Mouse (Mus musculus): ENCODE results near the gene Suz12. TPM values are rescaled to one million over a fixed set of nuclear protein-coding genes. Genes with fewer than 3 reads are reported as not detected.
"Not testable (repeated sequence)": the region's sequence is repeated elsewhere in the genome, so short reads cannot be mapped to it uniquely, and the experiment has no call there.

Gene Suz12
- total RNA-seq, 2 experiments from 2014 or later: 79.4 to 81.6 TPM

- ATAC-seq (replicated peaks; ENCODE audit: poor library complexity, severe bottlenecking): no peak
These were observed 2.8 kb upstream of the Suz12 start for GRCm38 (mm10) chr11:79990120-79990519.

DNA sequence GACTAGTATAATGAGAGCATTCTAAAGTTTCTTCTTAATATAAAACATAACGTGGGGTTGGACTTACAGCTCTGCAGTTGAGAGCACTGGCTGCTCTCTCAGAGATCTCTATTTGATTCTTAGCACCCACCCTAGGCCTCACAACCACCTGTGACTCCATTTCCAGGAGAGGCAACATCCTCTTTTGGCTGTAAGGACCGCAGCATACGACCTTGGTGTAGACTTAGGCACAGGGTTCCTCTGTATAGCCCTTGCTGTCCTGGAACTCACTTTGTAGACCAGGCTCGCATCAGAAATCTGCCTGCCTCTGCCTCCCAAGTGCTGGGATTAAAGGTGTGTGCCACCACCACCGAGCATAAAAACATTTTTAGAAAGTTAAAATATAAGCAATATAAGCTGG, 1.3 kb upstream of the Suz12 start:
- no peak for ATAC-seq (replicated peaks; ENCODE audit: poor library complexity, severe bottlenecking)

DNA sequence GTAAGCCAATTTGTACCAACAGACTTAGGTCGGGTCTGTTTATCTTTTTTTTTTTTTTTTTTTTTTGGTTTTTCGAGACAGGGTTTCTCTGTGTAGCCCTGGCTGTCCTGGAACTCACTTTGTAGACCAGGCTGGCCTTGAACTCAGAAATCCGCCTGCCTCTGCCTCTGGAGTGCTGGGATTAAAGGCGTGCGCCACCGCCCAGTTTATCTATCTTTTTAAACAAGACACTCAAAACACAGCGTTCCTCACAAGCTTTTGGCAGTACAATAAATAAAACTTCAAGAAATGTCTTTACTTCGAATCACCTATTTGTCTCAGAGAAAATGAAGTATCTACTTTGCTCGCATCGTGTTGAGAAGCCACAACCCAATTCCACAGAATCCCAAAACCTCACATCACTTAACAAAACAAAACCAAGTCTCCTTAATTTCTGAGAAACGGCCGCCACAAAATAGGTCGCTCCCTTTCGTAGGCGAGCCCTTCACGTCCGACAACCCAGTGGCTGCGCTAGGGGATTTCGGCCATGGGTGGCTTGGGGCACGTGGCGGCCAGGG, 793 bp upstream of the Suz12 start:
- no peak for ATAC-seq (replicated peaks; ENCODE audit: poor library complexity, severe bottlenecking)

DNA sequence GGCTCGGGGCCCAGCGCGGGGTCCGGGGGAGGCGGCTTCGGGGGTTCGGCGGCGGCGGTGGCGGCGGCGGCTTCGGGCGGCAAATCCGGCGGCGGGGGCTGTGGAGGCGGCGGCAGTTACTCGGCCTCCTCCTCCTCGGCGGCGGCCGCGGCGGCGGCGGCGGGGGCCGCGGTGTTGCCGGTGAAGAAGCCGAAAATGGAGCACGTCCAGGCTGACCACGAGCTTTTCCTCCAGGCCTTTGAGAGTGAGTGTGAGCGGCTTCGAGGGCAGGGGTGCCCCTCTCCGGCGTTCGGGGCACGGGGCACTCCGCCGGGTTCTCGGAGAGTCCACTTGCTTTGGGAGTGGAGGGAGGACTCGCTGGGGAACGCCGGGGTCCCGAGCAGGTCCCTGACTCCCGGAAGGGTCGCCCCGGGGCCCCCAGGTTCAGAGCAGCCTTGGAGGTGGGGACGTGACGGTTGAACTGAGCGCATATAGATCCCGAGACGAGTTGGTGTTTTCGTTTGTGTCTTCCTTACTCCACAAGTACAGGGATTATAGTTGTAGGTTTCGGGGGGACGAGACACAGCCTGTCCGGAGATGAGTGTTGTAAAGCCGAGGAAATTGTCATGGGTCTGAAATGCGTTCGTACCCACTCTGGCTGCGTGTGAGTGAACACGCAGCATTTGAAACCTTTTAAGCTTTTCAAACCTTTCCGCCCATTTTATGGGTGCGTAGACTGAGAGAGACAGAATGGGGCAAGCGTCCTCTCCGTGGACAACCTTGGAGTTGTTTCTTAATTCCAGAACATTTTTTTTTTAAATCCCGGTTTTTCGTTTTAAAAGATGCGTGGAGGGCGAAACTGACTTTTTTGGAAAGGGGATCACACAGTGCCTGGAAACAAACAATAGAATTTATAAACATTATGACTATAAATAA, 707 bp downstream of the Suz12 start:
- ATAC-seq (replicated peaks; ENCODE audit: poor library complexity, severe bottlenecking): peak; percentile 3; the same call in 1 of the 2 replicates

- no peak for ATAC-seq (replicated peaks; ENCODE audit: poor library complexity, severe bottlenecking)
These were observed 1.5 kb downstream of the Suz12 start for GRCm38 (mm10) chr11:79994271-79994988.

DNA sequence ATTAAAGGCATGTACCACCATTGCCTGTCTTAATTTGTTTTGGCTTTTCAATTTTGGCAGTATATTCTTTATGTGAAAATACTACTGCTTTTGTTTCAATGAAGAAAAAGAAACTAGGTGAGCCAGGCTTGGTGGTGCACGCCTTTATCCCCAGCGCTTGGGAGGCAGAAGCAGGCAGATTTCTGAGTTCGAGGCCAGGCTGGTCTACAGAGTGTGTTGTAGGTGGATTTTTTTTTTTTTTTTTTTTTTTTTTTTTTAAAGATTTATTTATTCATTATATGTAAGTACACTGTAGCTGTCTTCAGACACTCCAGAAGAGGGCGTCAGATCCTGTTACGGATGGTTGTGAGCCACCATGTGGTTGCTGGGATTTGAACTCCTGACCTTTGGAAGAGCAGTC, 23.6 kb downstream of the Suz12 start:
- ATAC-seq (replicated peaks; ENCODE audit: poor library complexity, severe bottlenecking): not testable (repeated sequence)

GRCm38 (mm10) chr11:80019792-80020191, 26.9 kb downstream of the Suz12 start:
- no peak for ATAC-seq (replicated peaks; ENCODE audit: poor library complexity, severe bottlenecking)

GRCm38 (mm10) chr11:80021306-80021705, 28.4 kb downstream of the Suz12 start:
- no peak for ATAC-seq (replicated peaks; ENCODE audit: poor library complexity, severe bottlenecking)

DNA sequence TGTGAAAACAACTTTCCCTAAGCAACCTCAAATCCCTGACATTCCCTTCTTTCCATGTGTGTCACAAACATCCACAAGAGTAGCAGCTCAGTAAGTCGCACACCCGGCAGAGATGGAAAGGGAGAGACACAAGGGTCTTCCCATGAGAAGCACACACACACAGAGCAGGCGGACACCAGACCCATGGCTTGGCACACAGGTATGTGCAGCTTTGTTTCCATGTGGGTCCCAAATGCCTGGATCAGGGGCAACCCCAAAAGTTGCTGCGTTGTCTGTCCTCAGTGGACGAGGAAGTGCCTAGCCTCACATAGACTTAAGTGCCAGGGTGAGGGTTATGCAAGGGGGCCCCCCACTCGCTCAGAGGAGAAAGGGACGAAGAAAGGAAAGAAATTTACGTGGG, 44.6 kb downstream of the Suz12 start:
- no peak for ATAC-seq (replicated peaks; ENCODE audit: poor library complexity, severe bottlenecking)

DNA sequence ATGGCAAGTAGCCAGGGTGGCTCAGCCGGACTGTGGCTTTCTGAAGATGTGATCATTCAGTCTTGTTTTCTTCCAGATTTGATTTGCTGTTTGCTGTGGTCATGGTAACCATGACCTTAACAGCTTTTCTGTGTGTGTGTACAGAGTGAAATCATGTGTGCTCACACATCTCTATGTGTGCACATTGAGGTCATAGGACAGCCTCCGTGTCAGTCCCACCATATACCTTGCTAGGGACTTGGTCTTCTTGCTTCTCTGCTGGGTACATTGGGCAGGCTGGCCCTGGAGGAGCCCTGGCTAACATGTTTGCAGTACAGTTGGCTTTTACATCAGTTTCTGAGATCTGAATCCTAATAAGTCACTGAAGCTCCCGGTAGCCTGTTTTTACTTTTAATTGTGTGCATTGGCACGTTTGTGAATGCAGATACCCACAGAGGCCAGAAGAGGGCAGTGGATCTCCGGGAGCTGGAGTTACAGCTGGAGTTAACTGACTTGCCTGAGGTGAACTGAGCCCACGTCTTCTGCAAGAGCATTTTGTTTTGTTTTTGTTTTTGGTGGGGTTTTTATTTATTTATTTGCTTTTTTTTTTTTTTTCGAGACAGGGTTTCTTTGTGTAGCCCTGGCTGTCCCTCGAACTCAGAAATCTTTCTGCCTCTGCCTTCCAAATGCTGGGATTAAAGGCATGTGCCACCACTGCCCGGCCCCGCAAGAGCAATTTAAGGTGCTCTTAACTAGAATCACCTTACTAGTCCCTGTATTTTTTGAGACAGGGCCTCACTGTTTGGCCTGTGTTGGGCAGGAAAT, 49.9 kb downstream of the Suz12 start:
- peak; percentile 73 for ATAC-seq (replicated peaks; ENCODE audit: poor library complexity, severe bottlenecking)

DNA sequence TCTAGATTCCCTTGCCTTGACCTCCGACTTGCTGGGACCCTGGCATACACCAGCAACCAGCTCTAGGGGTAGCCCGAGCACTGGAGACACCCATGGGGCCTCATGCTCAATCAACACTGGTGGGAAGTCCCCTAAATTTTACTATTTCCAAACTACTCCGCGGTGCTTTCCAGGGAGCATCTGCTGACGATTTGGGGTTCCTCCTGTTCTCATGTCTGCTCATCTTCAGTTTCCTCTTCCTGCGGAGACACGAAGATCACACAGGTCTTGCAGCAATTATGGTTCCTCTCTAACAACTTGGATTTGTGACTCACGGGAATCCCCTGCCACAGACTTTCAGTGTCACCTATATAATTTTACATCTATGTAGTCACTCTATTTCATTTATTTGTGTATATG, 50.5 kb downstream of the Suz12 start:
- peak; percentile 33; the same call in 1 of the 2 replicates for ATAC-seq (replicated peaks; ENCODE audit: poor library complexity, severe bottlenecking)

GRCm38 (mm10) chr11:80046856-80047255, 54.0 kb downstream of the Suz12 start:
- ATAC-seq (replicated peaks; ENCODE audit: poor library complexity, severe bottlenecking): no peak

GRCm38 (mm10) chr11:80050088-80050487, 57.2 kb downstream of the Suz12 start:
- no peak for ATAC-seq (replicated peaks; ENCODE audit: poor library complexity, severe bottlenecking)

- no peak for ATAC-seq (replicated peaks; ENCODE audit: poor library complexity, severe bottlenecking)
These were observed 59.5 kb downstream of the Suz12 start for GRCm38 (mm10) chr11:80052456-80052855.

GRCm38 (mm10) chr11:80053171-80053570, 60.3 kb downstream of the Suz12 start:
- no peak for ATAC-seq (replicated peaks; ENCODE audit: poor library complexity, severe bottlenecking)

DNA sequence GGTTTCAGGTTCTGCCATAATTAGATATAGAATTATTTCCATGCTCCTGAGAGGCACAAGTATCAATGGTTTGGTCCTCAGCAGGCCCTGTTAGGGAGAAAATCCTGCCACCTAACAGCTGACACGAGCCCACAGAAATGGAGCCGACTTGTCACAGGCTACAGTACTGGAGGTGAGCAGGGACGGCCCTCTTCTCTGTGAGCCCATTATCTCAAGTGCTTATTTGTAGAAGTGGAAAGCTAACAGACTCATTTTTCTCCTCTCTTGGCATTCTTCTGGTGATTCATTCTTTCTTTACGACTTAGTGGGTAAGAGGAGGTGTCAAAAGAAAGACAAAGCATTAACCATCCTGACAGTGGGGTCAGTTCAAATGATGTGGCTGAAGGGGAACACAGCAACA, 61.8 kb downstream of the Suz12 start:
- ATAC-seq (replicated peaks; ENCODE audit: poor library complexity, severe bottlenecking): no peak

DNA sequence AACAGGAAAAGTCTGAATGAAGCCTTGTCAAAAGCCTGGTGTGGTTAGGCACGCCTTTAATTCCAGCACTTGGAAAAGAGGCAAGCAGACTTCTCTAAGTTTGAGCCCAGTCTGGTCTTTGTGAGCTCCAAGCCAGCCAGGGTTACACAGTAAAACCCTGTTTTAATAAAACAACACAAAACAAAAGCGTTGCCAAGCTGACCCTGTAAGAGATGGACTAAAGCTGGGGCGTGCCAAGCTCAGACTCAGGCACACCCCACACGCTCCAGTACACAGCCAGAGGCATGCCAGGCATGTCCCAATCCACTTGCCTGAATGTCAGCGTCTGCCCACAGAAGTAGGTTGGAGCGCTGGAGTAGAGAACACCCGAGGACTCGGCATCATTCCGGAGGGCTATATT, 63.2 kb downstream of the Suz12 start:
- no peak for ATAC-seq (replicated peaks; ENCODE audit: poor library complexity, severe bottlenecking)

GRCm38 (mm10) chr11:80062159-80062558, 69.3 kb downstream of the Suz12 start:
- no peak for ATAC-seq (replicated peaks; ENCODE audit: poor library complexity, severe bottlenecking)

GRCm38 (mm10) chr11:80066373-80066772, 73.5 kb downstream of the Suz12 start:
- not testable (repeated sequence) for ATAC-seq (replicated peaks; ENCODE audit: poor library complexity, severe bottlenecking)

DNA sequence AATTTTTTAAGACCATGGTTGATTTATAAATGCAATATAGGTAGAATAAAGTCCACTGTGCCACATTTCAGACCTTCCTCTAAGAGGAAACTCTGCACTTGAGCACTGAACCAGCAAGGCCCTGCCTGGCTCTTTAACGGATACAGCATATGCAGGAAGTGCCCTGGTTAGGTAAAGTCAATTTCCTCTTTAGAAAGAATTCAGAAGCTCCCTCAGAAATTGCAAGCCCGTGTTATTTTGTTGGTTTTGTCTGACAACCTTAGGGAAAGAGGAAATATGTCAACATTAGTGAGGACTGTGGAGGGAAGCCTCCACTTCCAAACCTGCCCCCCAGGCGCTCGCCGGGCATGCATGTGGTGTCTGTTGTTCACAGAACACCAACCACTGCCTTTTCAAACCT, 74.7 kb downstream of the Suz12 start:
- ATAC-seq (replicated peaks; ENCODE audit: poor library complexity, severe bottlenecking): peak; percentile 94

All from granulocyte monocyte progenitor cell, adult 5-6 weeks (primary cell).